Mouse (Mus musculus): Measurements from ENCODE around the gene Ubl3. TPM values are rescaled to one million over a fixed set of nuclear protein-coding genes. Genes with fewer than 3 reads are reported as not detected.

Ubl3 gene
- total and polyA plus RNA-seq, 3 experiments = 23.5 to 36.4 (median 34.4) TPM

- Histone ChIP-seq H3K4me3 (ENCODE audit: low read depth, low read length) (no peak overlapping the region), H3K27me3 (ENCODE audit: insufficient read depth, low read length) (no peaks in the 10 kb centered on the region), H3K4me1 (ENCODE audit: insufficient read depth, low read depth, low read length) (no peaks in the 10 kb centered on the region), H3K36me3 (replicated peaks) (no peaks in the 10 kb centered on the region), H3K9me3 (replicated peaks) (peaks cover 31% of the 10 kb centered on the region)
- no peak for ATAC-seq (ENCODE audit: extremely low read depth, insufficient number of reproducible peaks, low FRiP score, poor library complexity, severe bottlenecking)
- TF ChIP-seq CTCF (IDR thresholded peaks at IDR 0.05; ENCODE audit: low read depth, low read length) (no peak), POLR2AphosphoS5 (IDR thresholded peaks at IDR 0.05; ENCODE audit: insufficient replicate concordance, low read depth, low read length) (no peak), GATA1 (IDR thresholded peaks at IDR 0.05; ENCODE audit: borderline replicate concordance, low read length) (no peak), TAL1 (conservative IDR thresholded peaks at IDR 0.05; ENCODE audit: low read depth, low read length) (no peak), GATA2 (IDR thresholded peaks at IDR 0.05; ENCODE audit: borderline replicate concordance, low read depth, low read length) (no peak)
- no peak for DNase-seq (ENCODE audit: low spot score)
Observed at GRCm38 (mm10) chr5:148591448-148591862, 38.9 kb upstream of the Ubl3 start.

- TF ChIP-seq TAL1 (conservative IDR thresholded peaks at IDR 0.05; ENCODE audit: low read depth, low read length) = no peak
- TF ChIP-seq CTCF (IDR thresholded peaks at IDR 0.05; ENCODE audit: low read depth, low read length) = no peak
- TF ChIP-seq GATA2 (IDR thresholded peaks at IDR 0.05; ENCODE audit: borderline replicate concordance, low read depth, low read length) = no peak
- TF ChIP-seq GATA1 (IDR thresholded peaks at IDR 0.05; ENCODE audit: borderline replicate concordance, low read length) = no peak
- no peak for TF ChIP-seq POLR2AphosphoS5 (IDR thresholded peaks at IDR 0.05; ENCODE audit: insufficient replicate concordance, low read depth, low read length)
- ATAC-seq (ENCODE audit: extremely low read depth, insufficient number of reproducible peaks, low FRiP score, poor library complexity, severe bottlenecking) (no peak), DNase-seq (ENCODE audit: low spot score) (no peak)
- Histone ChIP-seq H3K9me3 (replicated peaks) (peaks cover 27% of the 10 kb centered on the region), H3K4me3 (ENCODE audit: low read depth, low read length) (no peak overlapping the region), H3K36me3 (replicated peaks) (no peaks in the 10 kb centered on the region), H3K4me1 (ENCODE audit: insufficient read depth, low read depth, low read length) (no peaks in the 10 kb centered on the region), H3K27me3 (ENCODE audit: insufficient read depth, low read length) (no peaks in the 10 kb centered on the region)
Observed at GRCm38 (mm10) chr5:148590603-148591447, 38.2 kb upstream of the Ubl3 start.

GRCm38 (mm10) chr5:148588987-148589386 is 36.4 kb upstream of the Ubl3 start:
- H3K27me3 ChIP-seq (ENCODE audit: insufficient read depth, low read length) = no peaks in the 10 kb centered on the region
- TF ChIP-seq POLR2AphosphoS5 (IDR thresholded peaks at IDR 0.05; ENCODE audit: insufficient replicate concordance, low read depth, low read length) (no peak), GATA1 (IDR thresholded peaks at IDR 0.05; ENCODE audit: borderline replicate concordance, low read length) (no peak), CTCF (IDR thresholded peaks at IDR 0.05; ENCODE audit: low read depth, low read length) (no peak), GATA2 (IDR thresholded peaks at IDR 0.05; ENCODE audit: borderline replicate concordance, low read depth, low read length) (no peak)
- H3K9me3 ChIP-seq (replicated peaks) = peaks cover 22% of the 10 kb centered on the region
- H3K4me1 ChIP-seq (ENCODE audit: insufficient read depth, low read depth, low read length) = no peaks in the 10 kb centered on the region
- ATAC-seq (ENCODE audit: extremely low read depth, insufficient number of reproducible peaks, low FRiP score, poor library complexity, severe bottlenecking) = no peak
- no peaks in the 10 kb centered on the region for H3K36me3 ChIP-seq (replicated peaks)
- DNase-seq (ENCODE audit: low spot score) = no peak
- H3K4me3 ChIP-seq (ENCODE audit: low read depth, low read length) = no peak overlapping the region

GRCm38 (mm10) chr5:148588142-148588650 is 35.6 kb upstream of the Ubl3 start:
- ATAC-seq (ENCODE audit: extremely low read depth, insufficient number of reproducible peaks, low FRiP score, poor library complexity, severe bottlenecking) = no peak
- DNase-seq (ENCODE audit: low spot score) = no peak
- H3K9me3 ChIP-seq (replicated peaks) = peaks cover 27% of the 10 kb centered on the region
- H3K27me3 ChIP-seq (ENCODE audit: insufficient read depth, low read length) = no peaks in the 10 kb centered on the region
- no peaks in the 10 kb centered on the region for H3K36me3 ChIP-seq (replicated peaks)
- no peak overlapping the region for H3K4me3 ChIP-seq (ENCODE audit: low read depth, low read length)
- TF ChIP-seq GATA1 (IDR thresholded peaks at IDR 0.05; ENCODE audit: borderline replicate concordance, low read length) (no peak), GATA2 (IDR thresholded peaks at IDR 0.05; ENCODE audit: borderline replicate concordance, low read depth, low read length) (no peak), CTCF (IDR thresholded peaks at IDR 0.05; ENCODE audit: low read depth, low read length) (no peak)
- no peaks in the 10 kb centered on the region for H3K4me1 ChIP-seq (ENCODE audit: insufficient read depth, low read depth, low read length)

- no peaks in the 10 kb centered on the region for H3K4me1 ChIP-seq (ENCODE audit: insufficient read depth, low read depth, low read length)
- H3K27me3 ChIP-seq (ENCODE audit: insufficient read depth, low read length) = no peaks in the 10 kb centered on the region
- no peak for DNase-seq (ENCODE audit: low spot score)
- H3K36me3 ChIP-seq (replicated peaks) = no peaks in the 10 kb centered on the region
- no peak for ATAC-seq (ENCODE audit: extremely low read depth, insufficient number of reproducible peaks, low FRiP score, poor library complexity, severe bottlenecking)
- H3K9me3 ChIP-seq (replicated peaks) = peaks cover 24% of the 10 kb centered on the region
- no peak for TF ChIP-seq GATA2 (IDR thresholded peaks at IDR 0.05; ENCODE audit: borderline replicate concordance, low read depth, low read length)
- TF ChIP-seq GATA1 (IDR thresholded peaks at IDR 0.05; ENCODE audit: borderline replicate concordance, low read length) = no peak
- no peak for TF ChIP-seq POLR2AphosphoS5 (IDR thresholded peaks at IDR 0.05; ENCODE audit: insufficient replicate concordance, low read depth, low read length)
- no peak for TF ChIP-seq CTCF (IDR thresholded peaks at IDR 0.05; ENCODE audit: low read depth, low read length)
- TF ChIP-seq TAL1 (conservative IDR thresholded peaks at IDR 0.05; ENCODE audit: low read depth, low read length) = no peak
- no peak overlapping the region for H3K4me3 ChIP-seq (ENCODE audit: low read depth, low read length)
Observed at GRCm38 (mm10) chr5:148580388-148580985, 27.9 kb upstream of the Ubl3 start.

- TF ChIP-seq GATA1 (IDR thresholded peaks at IDR 0.05; ENCODE audit: borderline replicate concordance, low read length) (no peak), GATA2 (IDR thresholded peaks at IDR 0.05; ENCODE audit: borderline replicate concordance, low read depth, low read length) (no peak), TAL1 (conservative IDR thresholded peaks at IDR 0.05; ENCODE audit: low read depth, low read length) (no peak)
- DNase-seq (ENCODE audit: low spot score) (no peak), ATAC-seq (ENCODE audit: extremely low read depth, insufficient number of reproducible peaks, low FRiP score, poor library complexity, severe bottlenecking) (no peak)
- H3K4me3 ChIP-seq (ENCODE audit: low read depth, low read length) = no peak overlapping the region
- H3K36me3 ChIP-seq (replicated peaks) = no peaks in the 10 kb centered on the region
- H3K4me1 ChIP-seq (ENCODE audit: insufficient read depth, low read depth, low read length) = no peaks in the 10 kb centered on the region
- H3K27me3 ChIP-seq (ENCODE audit: insufficient read depth, low read length) = no peaks in the 10 kb centered on the region
- peaks cover 24% of the 10 kb centered on the region for H3K9me3 ChIP-seq (replicated peaks)
Observed at GRCm38 (mm10) chr5:148579156-148579555, 26.6 kb upstream of the Ubl3 start.
